Mouse (Mus musculus) embryonic facial prominence, embryonic 14.5 days (tissue): Measurements from ENCODE around the gene Sox3. TPM values are rescaled to one million over a fixed set of nuclear protein-coding genes. Genes with fewer than 3 reads are reported as not detected.
A peak's percentile ranks its signal among the peaks of the same experiment; 100 is the strongest.

Experiments
- ATAC-seq: fragments of 200-750 bp; cut with Nextera tagmentation; 2 replicates; pipeline ENCODE4 v1.8.0; 2017; ENCODE audit warnings: low read depth, moderate number of reproducible peaks, moderate TSS enrichment
- DNase-seq: peaks from one replicate; pipeline ENCODE4 v3.0.0-alpha.2; 2015; ENCODE audit warnings: low spot score
- H3K27ac ChIP-seq: fragments of 300-500 bp; sonication (generic); replicated peaks from 2 replicates; pipeline ENCODE4 v1.5.1; 2014; ENCODE audit warnings: low read depth, mild to moderate bottlenecking, low read length, moderate library complexity
- H3K27me3 ChIP-seq: fragments of 300-500 bp; sonication (generic); replicated peaks from 2 replicates; pipeline ENCODE4 v1.6.1; 2014; ENCODE audit warnings: low read length; ENCODE audit not compliant: control insufficient read depth, insufficient read depth
- H3K36me3 ChIP-seq: fragments of 300-500 bp; sonication (generic); 2 replicates; pipeline ENCODE4 v1.6.1; 2014; ENCODE audit warnings: low read length, mixed read lengths; ENCODE audit not compliant: control insufficient read depth, insufficient read depth
- H3K4me1 ChIP-seq: fragments of 300-500 bp; sonication (generic); 2 replicates; pipeline ENCODE4 v1.6.1; 2014; ENCODE audit warnings: antibody characterized with exemption, low read length; ENCODE audit not compliant: control insufficient read depth, insufficient read depth
- H3K4me2 ChIP-seq: fragments of 300-500 bp; sonication (generic); 2 replicates; pipeline ENCODE4 v1.6.1; 2014; ENCODE audit warnings: low read depth, mild to moderate bottlenecking, low read length, moderate library complexity, mixed read lengths
- H3K4me3 ChIP-seq: fragments of 300-500 bp; sonication (generic); 2 replicates; pipeline ENCODE4 v1.5.1; 2014; ENCODE audit warnings: low read depth, mild to moderate bottlenecking, low read length
- H3K9ac ChIP-seq: fragments of 300-500 bp; sonication (generic); 2 replicates; pipeline ENCODE4 v1.6.1; 2014; ENCODE audit warnings: low read depth, mild to moderate bottlenecking, low read length, moderate library complexity, mixed read lengths
- H3K9me3 ChIP-seq: fragments of 300-500 bp; sonication (generic); 2 replicates; pipeline ENCODE4 v1.6.1; 2016; ENCODE audit warnings: low read length; ENCODE audit not compliant: control insufficient read depth
- WGBS: fragments of 180-500 bp; shearing (Covaris S2); extraction: QIAGEN DNeasy Blood & Tissue Kit; methylation state at CpG from one replicate; pipeline ENCODE4 v1.1.7; 2014; 5-methylcytosine and 5-hydroxymethylcytosine counted together
- polyA plus RNA-seq: library from polyadenylated mRNA; unstranded; fragments of >200 nt; fragmentation: Nextera tagmentation; extraction: Ambion mirVana; gene quantifications from 2 replicates; pipeline ENCODE4 v1.2.1, GENCODE M21; 2014

The Sox3 gene
- polyA plus RNA-seq, 1 experiment from 2014 or later = 0.11 TPM

DNA sequence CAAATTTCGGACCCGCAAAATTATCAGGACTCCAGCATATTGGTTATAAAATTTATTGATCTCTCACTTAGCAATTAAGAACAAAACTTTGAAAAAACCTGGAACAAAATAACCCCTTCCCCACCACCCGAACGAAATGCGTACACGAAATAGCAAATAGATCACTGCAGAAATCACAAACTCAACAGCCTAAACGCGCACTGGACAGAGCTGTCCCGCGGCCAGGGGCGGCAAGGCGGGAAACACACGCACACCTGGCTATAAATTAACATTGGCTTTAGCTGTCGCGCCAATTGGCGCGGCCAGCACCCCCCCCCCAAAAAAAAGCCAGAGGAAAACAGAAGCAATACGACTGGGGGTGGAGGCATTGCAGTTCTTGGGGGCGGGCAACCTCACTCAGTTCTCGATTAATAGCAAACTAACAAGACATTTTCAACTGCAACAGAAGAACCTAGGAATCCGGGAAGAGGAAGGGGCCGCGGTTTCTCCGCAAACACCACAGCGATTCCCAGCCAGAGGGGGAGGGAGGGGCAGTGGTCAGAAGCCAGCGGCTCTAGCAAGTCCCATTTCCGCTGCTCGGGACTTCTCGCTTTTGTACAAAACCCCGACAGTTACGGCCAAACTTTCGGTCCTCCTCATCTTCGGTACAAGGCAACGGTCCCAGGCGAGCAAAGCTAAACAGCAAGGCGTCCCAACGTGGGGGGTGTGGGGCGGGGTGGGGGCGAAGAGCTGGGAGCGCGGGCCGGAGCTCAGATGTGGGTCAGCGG lies 1.7 kb downstream of the Sox3 start:
- ATAC-seq (no peak; the same call in 1 of the 2 replicates), DNase-seq (no peak)
- 29% methylated on average over 36 of the region's 43 CpGs for WGBS
- no peak overlapping the region for H3K27ac ChIP-seq
- H3K9me3 ChIP-seq = no peaks in the 10 kb centered on the region
- peak overlapping the region; percentile 62 for H3K4me2 ChIP-seq
- no peaks in the 10 kb centered on the region for H3K36me3 ChIP-seq
- no peaks in the 10 kb centered on the region for H3K4me1 ChIP-seq
- H3K9ac ChIP-seq = no peak overlapping the region
- peak overlapping the region; percentile 43 for H3K4me3 ChIP-seq
- H3K27me3 ChIP-seq = peaks cover 92% of the 10 kb centered on the region

DNA sequence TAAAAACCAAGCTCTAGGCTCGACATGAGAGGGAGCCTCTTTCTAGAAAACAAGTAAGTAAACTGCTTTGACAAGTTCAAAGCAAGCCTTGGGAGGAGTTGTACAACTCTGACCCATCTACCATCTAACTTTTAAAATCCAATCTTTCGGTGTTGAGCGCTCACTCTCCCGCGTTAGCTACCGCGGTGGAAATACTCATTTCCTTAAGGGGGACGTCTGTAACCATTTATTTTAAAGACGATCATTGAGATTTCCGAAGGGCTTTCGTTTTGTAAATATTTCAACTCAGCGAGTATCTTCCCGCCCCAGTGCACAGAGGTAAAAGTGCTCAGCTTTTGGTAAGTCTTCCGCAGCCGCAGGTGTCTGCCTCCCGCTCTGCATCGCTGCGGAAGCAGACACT lies 2.6 kb downstream of the Sox3 start:
- Histone ChIP-seq H3K4me3 (peak overlapping the region; percentile 17; the same call in 1 of the 2 replicates), H3K36me3 (no peaks in the 10 kb centered on the region), H3K27me3 (peaks cover 85% of the 10 kb centered on the region), H3K9me3 (no peaks in the 10 kb centered on the region), H3K4me2 (peak overlapping the region; percentile 62; the same call in 1 of the 2 replicates), H3K9ac (no peak overlapping the region), H3K4me1 (no peaks in the 10 kb centered on the region), H3K27ac (no peak overlapping the region)
- DNase-seq (no peak), ATAC-seq (no peak)
- 21% methylated on average over 18 of the region's 18 CpGs for WGBS

DNA sequence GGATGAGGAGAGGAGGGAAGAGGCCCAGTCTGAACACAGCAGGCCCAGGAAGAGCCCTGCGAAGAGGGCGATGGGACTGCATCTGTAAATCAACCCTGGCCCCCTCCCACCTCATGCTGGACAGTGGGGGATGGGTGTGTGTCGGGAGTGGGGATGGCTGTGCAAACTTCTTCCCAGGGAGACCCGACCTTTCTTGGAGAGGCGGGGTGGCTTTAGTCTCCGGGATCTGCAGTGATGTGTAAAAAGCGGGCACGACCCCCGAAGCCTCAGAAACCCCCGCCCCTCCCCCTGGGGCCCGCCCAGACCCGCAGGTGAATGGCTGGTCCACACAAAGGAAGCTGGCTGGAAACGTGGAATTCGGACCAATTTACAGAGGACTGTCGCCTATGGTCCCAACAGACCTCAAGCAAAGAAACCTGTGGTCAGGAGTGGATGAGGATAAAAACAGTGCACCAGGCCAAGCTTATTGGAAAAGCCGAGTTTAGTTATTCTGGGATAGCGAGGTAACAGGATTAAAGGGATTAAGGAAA lies 3.2 kb downstream of the Sox3 start:
- no peak for DNase-seq

More for the DNA sequence above, 3.2 kb downstream of the Sox3 start:
- 15% methylated on average over 17 of the region's 17 CpGs for WGBS
- ATAC-seq = no peak
- Histone ChIP-seq H3K4me2 (no peak overlapping the region), H3K9me3 (no peaks in the 10 kb centered on the region), H3K27ac (no peak overlapping the region), H3K9ac (no peak overlapping the region), H3K4me3 (0 out of 2 replicates have a peak overlapping the region, but pooled peaks have one; percentile 17), H3K27me3 (peaks cover 79% of the 10 kb centered on the region), H3K36me3 (no peaks in the 10 kb centered on the region), H3K4me1 (no peaks in the 10 kb centered on the region)
